Mouse (Mus musculus) CD4-positive helper T cell, adult 2 months (primary cell): ENCODE measurements around the gene Clip1.
"Not testable (repeated sequence)": the region's sequence is repeated elsewhere in the genome, so short reads cannot be mapped to it uniquely, and the experiment has no call there.

ENCODE experiments used
- DNase-seq: peaks from one replicate; pipeline ENCODE4 v3.0.0-alpha.2; 2012; ENCODE audit warnings: low read depth, missing footprints, low spot score

Clip1 gene

DNA sequence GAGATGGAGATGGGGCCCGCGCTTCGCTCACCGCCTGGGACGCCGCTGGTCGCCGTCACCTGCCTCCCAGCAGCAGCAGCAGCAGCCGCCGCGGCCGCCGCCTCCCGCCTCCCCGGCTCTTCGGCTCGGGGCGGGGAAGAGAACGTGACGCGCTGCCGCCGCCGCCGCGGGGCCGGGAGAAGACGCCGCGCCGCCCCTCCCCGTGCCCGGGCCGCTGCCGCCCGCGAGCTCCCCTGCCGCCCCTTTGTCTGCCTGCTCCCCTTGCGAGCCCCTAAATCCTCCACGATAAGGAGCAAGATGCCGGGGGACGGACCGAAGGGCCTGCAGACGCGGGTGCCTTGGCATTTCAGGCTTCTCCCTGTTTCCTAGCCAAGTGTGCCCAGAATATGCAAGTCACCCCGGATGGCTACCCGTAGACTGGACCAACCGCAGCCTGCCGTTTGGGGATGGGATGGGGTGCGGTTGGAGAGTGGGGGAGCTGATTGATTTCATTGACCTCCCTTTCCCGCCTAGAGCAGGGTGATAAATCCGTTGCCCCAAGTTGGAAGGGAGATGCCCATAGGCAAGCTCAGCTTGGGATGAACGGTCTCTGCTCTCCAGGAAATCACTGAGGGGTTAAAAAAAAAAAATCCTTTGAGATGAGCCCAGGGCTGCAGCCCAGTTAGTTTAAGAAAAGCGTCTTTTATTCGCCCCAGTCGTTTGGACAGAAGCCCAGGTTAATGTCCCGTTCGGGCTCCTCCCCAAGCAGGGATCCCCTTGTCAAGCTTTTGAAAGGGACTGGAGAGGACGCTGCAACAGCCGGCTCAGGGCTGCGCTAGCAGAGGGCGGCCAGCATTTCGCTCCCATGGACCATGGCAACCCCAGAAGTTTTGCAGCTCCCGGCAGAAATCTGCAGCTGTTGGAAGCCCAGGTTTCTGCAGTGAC is at the start of gene Clip1:
Clip1 (minus strand) TSS at position 398 of the 924 bp plus-strand sequence.
- DNase-seq = peak; percentile 79

DNA sequence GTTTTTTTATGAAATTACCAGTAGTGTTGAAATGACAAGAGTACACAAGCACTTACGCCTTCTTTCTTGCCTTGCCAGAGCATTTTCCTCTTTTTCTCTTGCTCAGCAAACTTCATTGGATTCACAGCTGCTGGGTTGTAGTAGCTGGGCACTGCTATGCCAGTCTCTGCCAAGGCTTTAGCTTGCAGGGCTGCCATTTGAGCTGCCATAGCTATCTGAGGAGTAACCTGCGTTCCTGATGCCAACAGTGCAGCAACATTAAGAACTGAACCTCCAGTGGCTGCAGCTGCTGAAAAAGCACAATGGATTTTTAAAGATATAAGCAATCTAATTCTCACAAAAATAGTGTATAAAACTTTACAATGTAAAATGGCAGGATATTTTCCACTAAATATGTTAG is 46.6 kb upstream of the Clip1 start:
- no peak for DNase-seq

DNA sequence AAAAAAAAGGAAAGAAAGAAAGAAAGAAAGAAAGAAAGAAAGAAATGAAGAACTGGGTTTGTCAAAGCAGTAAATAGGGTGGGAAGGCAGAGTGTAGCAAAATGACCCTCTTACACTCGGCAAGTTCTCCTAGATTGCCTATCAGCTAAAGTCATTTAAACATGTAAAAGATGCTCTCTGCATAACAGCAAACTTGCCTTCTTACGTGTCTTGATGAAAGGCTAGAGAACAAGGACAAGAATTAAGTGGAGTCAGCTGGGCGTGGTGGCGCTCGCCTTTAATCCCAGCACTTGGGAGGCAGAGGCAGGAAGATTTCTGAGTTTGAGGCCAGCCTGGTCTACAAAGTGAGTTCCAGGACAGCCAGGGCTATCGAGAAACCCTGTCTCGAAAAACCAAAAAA is 39.4 kb upstream of the Clip1 start:
- DNase-seq = not testable (repeated sequence)

DNA sequence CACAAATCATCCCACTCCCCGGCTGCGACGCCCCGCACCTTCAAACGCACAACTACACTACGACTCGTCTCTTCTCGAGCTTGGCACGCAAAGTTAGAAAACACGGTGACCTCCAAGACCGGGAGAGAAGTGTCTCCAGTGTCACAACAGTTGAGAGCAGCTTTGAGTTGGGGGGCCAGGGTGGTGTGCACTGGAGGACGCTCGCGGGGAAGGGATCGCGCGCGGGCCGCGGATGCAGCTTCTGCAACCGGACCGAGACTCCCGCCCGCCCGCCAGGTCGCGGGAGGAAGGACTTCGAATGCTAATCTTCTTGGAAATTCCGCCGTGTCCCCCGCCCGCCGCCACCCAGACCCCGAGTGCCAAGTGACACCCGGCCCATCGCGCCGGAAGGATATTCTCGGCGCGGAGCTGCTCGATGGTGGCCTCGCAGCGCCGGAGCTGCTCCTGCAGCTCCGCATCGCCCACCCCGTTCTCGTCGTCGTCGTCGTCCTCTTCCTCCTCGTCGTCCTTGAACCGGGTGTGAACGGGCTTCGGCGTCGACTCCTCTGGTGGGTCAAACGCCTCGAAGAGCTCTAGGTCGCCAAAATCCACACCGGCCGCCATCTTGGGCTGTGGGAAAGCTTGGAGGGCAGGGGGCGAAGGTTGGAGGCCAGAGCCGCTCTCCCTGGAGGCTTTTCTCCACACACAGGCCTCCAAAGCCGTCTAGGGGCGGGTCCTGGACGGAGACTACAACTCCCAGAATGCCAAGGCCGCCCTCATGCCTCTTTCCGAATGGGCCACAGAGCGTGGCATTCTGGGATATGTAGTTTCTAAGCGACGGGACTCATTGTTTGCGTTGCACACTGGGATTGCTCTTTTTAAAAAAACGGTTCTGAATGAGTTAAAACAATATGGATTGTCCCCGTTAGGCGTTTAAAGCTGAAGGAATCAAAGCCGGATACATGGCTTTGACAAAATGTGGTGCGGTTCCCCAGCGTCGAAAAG is 36.2 kb upstream of the Clip1 start, which contains the start of gene Zcchc8:
Zcchc8 (minus strand) TSS at position 773 of the 984 bp plus-strand sequence.
- peak; percentile 96 for DNase-seq

DNA sequence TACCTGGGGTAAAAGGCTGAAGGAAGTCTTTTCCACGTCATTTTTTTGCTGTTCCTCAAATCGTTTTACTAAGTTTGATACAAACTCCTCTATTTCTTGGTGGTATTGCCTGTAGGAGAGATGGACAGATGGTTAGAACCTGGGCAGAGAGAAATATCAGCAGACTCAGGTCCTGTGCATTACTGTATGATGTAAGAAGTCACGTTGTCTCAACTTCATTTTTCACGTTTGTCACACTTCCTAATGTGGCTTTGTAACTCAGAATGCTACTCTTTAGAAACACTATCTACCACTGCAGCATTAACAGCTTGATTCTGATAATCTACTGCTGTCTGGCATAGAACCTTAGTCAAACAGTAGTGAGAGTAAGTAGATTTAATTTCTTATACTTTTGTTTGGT is 30.2 kb upstream of the Clip1 start:
- no peak for DNase-seq

DNA sequence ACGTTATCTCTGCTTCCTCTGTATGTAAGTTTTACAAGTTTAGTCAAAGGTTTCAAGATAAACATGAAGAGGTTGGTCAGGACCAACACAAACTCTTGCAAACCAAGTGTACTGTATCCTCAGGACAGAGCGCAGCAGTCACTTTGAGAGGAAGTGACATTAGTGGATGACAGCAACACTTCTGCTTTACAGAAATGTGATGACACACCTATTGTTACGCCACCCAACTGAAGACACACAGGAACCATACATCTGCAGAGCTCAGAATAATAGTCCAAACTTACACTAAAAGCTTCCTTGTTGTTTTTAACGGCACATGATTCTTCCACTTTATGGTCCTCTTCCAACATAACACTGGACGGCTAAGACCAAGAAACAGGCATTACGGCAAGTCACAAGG is 29.4 kb upstream of the Clip1 start:
- DNase-seq = no peak

DNA sequence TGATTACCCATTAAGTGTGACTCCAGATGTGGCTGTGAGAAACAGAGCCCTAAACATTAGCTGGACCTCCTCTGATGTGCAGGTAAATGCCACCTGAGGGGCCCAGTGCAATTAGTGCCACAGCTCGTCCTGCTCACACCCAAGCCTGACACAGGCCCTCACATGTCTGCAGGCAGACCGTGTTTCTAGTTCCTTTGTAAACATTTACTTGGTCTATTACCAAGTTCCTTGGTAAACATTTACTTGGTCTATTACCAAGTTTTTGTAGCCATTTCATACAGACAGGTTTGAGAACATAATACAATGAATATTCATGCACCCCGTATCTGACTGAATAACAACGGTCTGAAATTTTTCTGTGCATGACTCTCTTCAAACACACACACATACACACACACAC is 25.2 kb upstream of the Clip1 start:
- no peak for DNase-seq

DNA sequence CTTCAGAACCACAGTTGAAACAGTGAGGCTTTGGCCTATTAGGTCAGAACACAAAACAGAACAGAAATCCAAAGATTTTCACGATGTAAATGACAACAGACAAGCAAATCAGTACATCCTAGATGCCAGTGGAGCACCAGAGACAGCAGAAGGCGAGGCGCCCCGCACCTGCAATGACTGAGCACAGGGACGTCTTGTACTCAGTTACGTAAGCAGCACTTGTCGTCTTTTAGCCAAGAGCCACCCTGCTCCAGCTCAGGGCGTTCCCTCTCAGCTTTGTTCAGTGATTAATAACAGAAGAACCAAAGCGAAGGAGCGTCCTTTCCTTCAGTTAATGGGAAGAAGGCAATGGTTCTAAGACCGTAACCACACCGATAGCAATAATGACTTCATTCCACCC is 24.2 kb upstream of the Clip1 start:
- DNase-seq = no peak

DNA sequence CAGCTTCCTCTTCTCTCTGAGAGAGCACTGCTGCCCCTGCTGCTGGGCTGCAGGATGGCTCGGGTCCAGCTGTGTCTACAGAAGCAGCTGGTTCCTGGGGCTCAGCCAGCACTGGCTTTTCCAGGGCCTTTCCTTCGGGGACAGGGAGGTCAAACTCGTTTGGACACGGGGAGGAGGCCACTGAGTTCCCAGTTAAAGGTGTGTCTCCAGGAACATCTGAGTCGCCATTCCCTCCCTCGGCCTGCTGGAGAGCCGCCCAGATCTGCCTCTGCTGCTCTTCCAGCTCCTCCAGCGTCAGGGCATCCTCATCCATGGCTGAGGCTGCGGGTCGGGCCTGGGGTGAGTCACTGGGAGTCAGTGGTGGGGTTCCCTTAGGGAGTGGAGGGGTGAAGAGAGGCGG is 16.2 kb upstream of the Clip1 start:
- DNase-seq = no peak

DNA sequence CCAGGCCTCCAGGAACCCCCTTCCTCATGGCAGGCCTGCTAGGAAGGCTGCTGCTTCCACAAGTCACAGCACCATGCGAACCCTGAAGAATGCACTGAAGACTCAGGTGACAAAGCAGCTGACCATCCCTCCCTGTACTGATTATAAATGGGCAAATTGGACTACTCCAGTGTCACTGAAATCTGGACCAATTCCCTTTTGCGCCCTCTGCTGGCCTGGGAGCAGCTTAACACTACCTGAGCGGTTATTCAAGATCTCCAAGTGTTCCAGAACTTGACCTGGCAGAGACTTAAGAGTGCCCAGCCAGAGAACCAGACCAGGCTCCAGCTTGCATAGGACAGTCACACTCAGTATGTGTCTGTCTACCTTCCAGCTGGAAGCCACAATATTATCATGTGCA is 14.8 kb upstream of the Clip1 start:
- peak; percentile 71 for DNase-seq

DNA sequence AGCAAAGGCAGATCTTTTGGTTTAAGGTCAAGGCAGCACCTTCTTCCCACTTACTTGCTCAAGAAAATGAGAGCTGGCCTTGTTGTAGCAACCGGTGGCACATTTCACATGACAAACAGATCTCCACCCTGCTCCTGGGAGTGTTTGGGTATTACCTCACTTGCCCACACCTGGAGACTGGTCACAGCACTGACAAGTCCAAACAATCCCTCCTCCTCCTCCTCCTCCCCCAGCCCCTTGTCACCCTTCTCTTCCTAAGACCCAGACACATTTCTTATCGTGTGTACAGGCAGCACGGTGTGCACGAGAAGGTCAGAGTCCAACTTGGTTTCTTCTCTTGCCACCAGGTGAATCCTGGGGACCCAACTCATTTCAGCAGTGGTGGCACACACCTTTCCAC is 12.5 kb upstream of the Clip1 start:
- DNase-seq = no peak

DNA sequence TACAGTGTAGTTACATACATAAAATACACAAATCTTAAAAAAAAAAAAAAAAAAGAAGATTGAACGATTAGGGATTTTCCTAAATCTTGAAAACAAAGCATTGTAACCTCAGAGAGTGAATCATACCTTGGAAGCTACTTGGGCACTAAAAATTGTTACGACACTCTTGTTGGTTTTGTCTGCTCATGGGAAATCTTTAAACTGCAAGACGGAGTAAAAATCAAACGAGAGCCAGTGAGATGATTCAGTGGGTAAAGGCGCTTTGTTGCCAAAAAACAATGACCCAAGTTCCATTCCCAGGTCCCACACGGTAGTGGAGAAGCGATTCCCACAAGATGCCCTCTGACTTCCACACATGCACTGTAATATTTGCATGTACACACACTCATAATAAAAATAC is 11.8 kb upstream of the Clip1 start:
- no peak for DNase-seq

DNA sequence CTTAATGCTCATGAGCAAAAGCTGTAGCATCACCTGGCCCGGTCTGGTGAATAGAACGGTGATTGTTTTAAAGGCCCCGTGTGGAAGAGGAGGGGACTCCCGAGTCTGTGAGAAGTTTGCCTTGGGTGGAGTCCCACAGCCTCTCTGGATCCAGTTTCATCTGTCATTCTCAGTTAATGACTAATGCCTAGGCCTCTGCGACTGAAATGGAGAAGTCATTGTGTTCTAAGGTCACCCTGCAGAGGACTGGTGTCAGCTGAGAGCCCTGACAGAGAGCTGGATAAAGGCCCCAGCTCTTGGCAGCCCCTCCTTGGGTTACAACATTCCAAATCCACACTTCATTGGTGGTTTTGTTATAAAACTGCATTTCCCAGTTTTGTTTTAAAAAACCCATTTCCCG is 10.1 kb upstream of the Clip1 start:
- no peak for DNase-seq

DNA sequence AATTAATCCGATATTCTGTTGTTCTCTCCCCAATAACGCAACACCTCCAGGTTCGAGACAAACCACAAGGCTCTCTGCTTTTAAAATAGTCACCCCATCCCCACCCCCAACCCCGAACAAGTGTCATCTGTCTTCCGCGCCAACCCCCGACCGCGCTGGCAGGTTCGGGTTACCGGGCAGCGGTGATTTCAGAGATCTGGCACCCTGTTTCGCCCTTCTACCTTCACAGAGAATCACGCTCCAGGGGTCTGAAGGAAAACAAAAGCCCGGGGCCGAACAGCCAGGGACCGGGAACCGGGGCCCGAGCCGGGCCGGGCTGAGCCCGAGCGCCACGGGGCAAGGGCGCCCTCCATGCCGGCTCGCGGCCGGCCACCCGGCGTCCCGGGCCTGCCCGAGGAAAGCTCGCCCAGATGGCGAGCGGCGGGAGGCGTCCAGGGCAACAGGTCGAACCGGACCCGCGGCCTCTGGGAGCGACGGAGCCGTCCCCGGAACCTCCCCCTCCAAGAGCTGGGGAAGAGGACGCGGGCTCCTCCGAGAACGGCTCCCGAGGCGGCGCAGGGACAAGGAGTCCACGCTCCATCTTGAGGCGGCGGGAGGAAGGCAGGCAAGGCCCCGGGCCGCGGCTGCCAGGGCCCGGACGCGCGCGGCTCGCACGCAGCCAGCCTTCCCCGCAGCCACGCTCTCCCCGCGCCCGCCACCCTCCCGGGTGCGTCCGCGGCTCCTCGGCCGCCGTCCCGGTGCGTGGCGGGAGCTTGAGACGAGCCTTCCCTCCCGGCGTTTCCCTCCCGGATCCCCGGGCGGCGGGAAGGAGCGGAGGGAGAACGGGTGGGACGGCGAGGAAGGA is 819 bp downstream of the Clip1 start:
- DNase-seq = peak; percentile 67

DNA sequence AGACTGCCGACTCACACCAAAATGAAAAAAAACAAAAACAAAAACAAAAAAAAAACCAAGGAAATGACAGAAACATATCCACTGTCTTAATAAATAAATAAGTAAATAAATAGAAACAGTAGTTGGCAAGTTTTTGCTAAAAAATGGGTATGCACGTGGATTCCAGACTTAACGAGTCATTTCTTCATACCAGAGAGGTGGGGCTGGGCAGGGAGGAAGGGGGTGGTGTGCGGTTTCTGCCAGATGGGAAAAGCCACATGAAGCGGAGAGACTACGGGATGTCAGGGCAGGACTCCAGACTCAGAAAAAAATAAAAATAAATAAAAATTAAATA is 1.4 kb downstream of the Clip1 start:
- no peak for DNase-seq

DNA sequence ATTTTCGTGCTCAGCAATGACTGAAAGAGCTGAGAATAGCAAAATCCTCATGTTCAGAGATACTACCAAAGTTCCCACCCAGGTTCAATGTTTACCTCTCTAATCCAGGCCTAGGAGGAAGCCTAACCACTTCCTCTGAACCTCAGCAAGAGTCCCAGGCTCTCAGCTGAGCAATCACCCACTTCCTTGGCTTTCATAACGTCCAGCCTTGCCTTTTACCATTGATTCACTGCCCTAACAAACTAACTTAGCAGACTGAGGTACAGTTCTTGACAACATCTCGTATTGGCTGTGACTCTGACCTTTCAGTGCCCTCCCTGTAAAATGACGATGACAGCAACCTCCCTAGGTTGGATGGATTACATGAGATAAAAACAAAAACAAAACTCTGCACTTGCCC is 2.0 kb downstream of the Clip1 start:
- peak; percentile 72 for DNase-seq

DNA sequence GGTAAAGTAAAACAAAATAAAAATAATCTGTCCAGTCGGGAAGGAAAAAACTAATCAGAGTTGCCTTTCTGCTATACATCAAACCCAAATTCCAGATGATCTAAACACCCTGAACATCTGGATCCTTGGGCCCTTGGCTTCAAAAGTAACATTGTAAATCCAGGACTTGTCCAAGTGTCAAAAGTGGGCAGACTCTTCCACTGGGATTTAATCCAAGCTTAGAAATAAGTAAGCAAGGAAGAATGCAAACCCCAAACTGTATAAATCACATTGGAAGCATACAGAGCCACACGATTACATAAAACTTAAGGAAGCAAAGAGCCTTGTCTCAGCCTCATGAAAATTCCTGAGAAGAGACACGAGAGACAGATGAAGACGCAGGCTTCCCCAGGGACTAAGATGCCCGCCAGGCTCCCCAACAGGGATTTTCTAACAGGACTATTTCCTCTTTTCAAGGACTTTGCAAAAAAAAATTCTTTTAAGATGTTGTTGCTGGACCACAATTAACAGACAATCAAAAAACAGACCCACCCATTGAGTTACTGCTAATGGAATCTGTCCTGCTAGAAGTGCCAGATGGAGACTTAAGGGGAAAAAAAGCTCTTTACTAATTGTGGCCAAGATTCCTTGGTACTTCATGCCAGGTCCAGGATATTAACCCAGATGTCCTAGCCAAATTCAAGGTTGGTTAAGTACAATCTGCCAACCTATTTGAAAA is 4.7 kb downstream of the Clip1 start:
- no peak for DNase-seq

DNA sequence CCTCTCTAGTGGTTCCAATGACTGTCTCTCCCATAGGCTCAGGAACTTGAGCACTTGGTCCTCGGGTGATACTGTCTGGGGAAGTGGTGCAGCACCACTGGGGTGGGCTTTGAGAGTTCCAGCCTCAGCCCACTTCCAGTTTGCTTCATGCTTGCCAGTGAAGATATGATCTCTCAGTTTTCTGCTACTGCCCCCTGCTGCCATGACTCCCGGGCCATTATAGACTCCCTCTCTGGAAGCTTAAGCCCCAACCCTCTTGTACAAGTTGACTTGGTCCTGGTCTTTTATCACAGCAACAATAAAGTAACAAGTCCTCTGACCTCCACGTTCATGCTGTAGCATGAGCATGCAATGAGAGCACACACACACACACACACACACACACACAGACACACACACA is 5.3 kb downstream of the Clip1 start:
- no peak for DNase-seq

DNA sequence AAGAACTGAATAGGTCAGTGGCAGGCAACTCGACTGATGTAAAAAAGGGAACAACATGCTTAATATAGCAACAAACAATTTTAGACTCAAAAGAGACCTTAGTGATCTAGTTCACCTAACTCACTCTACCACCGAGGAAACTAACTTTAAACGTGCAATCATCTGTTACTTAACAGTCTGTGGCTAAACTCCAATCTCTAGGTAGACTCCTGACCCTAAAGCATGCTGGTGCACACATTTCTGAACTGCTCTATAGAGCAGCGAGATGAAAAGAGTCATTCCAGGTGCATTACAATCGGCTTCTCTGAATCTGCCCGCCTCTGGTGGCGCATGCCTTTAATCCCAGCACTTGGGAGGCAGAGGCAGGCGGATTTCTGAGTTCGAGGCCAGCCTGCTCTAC is 8.7 kb downstream of the Clip1 start:
- no peak for DNase-seq

DNA sequence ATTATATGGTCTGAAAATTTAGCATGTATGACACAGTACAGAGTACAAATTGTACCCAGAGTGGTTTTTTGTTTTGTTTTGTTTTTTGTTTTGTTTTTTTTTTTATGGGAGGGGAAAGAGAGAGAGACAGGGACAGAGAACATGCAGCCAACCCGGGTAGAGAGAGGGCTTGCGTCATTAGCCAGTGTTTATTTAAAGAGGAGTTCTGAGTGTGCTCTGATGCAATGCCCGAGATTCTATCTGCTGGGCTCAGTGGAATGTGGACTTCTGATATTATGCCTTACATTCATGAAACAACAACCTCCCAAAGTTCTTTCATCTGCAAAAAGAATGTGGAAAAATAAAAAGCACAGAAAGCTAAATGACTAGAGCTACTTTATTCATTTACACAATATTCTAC is 9.2 kb downstream of the Clip1 start:
- no peak for DNase-seq

DNA sequence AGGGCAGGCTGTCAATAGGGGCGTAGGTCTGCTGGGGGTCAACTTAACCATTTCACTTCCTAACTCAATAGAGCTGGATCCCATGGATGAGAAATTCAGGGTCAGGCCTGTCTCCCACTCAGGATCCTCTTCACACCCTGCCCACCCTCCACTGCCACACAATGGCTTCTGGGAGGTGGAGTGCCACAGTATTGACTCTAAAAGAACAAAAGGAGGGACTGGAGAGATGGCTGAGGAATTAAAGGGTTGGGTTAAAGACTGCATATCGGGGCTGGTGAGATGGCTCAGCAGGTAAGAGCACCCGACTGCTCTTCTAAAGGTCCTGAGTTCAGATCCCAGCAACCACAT is 13.0 kb downstream of the Clip1 start:
- no peak for DNase-seq
